Mouse (Mus musculus): ENCODE measurements at regions not wholly inside any gene's neighbourhood (a gene's known extent, or its start where the extent isn't known, plus 50 kb on each side); places are given as distances from the start of the nearest gene placed in this dataset.

- DNase-seq (ENCODE audit: low spot score in 2 of 2): peak; percentile 49 to 71
Measured at GRCm38 (mm10) chr9:98690839-98691516, 89.5 kb upstream of the Mrps22 start.

GRCm38 (mm10) chr9:98685548-98685947 lies 84.1 kb upstream of the Mrps22 start:
- no peak for DNase-seq (ENCODE audit: low spot score in 2 of 2)

- DNase-seq (ENCODE audit: low spot score in 2 of 2): no peak
Measured at GRCm38 (mm10) chr9:98684336-98684735, 82.9 kb upstream of the Mrps22 start.

GRCm38 (mm10) chr9:98675612-98676011 lies 74.2 kb upstream of the Mrps22 start:
- DNase-seq (ENCODE audit: low spot score in 2 of 2): no peak

GRCm38 (mm10) chr9:98673461-98674114 lies 72.1 kb upstream of the Mrps22 start:
- DNase-seq (ENCODE audit: low spot score in 2 of 2): no peak

GRCm38 (mm10) chr9:98672361-98672760 lies 70.9 kb upstream of the Mrps22 start:
- no peak for DNase-seq (ENCODE audit: low spot score in 2 of 2)

- DNase-seq (ENCODE audit: low spot score in 2 of 2): no peak
Measured at GRCm38 (mm10) chr9:98668423-98669330, 67.2 kb upstream of the Mrps22 start.

- no peak for DNase-seq (ENCODE audit: low spot score in 2 of 2)
Measured at GRCm38 (mm10) chr9:98667072-98667471, 65.6 kb upstream of the Mrps22 start.

- DNase-seq (ENCODE audit: low spot score in 2 of 2): no peak
Measured at GRCm38 (mm10) chr9:98663011-98663410, 61.6 kb upstream of the Mrps22 start.

GRCm38 (mm10) chr9:98651681-98652080 lies 50.2 kb upstream of the Mrps22 start:
- DNase-seq (ENCODE audit: low spot score in 2 of 2): no peak

Measured in gastrocnemius, adult 8-10 months (tissue).